Mouse (Mus musculus) frontal cortex, postnatal 25 days (tissue): Measurements from ENCODE around the gene Helb.

ENCODE experiments used
- DNase-seq, 2 experiments: peaks; one replicate each; pipeline ENCODE4 v3.0.0; 2022; ENCODE audit warnings: low spot score in 2 of 2

The Helb gene

DNA sequence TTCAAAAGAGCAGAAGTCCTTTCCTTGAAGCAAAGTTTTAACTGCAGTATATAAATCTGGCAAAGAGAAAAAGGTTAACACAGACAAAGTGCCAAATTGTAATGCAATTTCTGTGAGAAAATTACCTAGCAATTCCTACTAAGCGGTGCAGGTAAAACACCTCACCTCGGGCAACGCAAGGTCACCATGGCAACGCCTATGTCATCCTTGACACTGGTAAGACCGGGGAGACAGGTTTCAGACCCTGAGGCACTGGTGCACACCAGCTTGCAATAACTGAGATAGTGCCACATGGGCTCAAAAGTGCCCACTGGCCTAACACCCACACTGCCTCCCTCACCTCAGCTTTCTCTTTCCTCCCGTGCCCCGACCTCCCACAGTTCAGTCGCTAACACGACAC, 17.7 kb downstream of the Helb start:
- no peak for DNase-seq

DNA sequence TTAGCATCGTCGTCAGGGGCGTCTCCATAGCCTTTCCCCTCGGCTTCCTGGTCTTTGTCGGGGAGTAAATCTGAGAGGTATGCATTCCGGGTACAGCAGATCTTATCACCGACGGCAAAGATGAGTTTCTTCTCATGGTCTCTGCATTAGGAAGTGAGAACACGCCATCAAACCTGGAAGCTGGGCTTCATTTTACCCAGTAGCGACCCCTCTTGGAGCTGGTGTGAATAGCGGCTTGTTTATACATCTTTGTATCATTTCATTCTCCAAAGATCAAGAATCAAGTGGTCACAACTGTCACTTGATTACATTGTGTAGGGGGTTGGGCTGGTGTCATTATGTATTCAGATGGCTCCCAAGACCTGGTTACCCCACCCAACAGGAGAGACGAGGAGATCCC, 20.2 kb downstream of the Helb start:
- DNase-seq = no peak

DNA sequence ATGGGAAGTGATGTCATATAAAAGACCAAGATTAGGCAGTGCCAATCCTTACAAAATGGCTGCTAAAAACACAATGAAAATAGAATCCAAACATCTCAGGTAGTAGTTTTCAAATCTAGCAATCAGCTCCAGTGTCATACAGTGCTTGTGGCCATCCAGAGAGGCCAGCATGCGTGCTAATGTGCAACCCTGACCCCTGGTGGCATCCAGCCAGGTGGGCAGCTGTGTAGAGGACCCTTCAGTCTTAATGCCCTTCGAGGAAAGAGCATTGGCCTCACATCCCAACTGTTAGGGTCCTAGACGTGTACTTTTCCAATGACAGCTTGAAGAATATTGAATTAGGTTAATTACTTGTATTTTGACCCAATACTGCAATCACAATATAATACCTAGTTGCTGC, 34.9 kb downstream of the Helb start:
- DNase-seq = no peak

DNA sequence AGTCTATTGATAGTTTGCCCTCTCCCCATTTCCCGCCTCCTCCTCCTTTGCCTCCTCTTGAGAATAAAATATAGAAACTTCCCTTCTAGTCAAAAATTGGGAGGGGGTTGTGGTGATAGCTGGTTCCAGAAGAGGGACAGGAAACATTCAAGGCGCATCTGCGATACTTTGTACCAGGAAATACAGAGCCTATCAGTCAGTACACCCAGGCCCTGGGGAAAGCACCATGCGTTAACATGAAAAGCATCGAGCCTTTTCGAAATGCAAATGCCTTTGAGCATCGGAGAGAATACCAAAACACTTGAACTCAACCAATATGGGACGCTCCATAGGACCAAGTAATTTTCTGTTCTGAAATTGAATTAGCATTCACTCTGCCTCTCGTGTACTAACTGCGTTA, 46.5 kb downstream of the Helb start:
- no peak for DNase-seq

DNA sequence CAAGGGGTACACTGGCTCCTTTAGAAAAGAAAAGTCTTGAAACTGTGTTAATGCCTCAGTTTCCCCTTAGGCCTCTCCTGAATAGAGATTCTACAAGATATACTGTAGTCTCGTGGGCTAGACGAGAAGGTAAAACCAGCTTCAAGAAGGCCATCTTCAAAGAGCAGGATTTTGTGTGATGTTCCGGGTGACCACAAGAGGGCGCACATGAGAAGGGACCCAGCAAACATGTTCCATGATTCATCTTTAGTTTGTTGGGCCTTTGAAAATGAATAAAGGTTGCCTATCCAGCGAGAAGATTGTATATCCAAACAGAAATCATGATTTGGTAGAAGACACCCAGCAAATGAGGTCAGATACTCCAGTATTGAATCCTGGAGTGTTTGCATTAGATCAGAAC, 48.4 kb downstream of the Helb start:
- DNase-seq = peak; percentile 22 to 28

DNA sequence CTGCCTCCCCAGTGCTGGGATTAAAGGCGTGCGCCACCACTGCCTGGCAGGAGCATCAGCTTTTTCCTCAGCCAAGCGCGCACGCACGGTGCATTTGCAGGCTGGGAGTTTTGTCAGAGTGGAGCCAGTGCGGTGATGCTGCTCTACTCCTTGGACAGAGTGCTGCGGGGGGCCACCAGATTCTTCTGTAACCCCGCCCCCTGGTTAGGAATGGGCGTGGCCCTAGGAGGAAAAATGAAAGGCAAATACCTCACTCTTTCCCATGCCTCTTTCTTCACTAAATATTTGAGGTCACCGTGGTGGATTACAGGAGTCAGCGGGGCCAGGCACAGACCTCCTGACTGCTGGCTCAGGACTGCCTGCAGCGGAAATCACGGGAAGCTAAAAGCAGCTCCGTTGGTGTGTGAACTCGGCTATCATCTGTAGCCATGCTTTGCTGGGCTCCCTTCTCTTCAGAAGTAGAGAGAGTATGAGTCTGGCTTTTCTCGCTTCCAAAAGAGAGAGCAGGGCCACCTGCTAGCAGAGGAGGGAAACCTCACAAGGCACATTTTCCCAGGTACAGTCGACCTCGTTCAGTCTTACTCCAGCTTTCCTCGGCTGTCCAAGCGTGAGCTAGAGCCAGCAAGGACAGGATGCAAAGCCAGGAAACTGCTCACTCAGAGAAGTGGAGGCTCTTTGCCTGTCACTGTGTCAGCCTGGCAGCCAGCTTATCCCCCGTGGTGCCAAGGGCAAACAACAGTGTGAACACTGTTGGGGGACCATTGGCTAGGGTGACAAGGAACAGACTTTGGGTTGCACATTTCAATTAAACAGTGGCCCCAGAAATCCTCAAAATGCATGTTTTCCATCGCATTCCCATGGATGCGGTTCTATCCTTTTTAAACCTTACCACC, 51.3 kb downstream of the Helb start:
- DNase-seq = no peak

DNA sequence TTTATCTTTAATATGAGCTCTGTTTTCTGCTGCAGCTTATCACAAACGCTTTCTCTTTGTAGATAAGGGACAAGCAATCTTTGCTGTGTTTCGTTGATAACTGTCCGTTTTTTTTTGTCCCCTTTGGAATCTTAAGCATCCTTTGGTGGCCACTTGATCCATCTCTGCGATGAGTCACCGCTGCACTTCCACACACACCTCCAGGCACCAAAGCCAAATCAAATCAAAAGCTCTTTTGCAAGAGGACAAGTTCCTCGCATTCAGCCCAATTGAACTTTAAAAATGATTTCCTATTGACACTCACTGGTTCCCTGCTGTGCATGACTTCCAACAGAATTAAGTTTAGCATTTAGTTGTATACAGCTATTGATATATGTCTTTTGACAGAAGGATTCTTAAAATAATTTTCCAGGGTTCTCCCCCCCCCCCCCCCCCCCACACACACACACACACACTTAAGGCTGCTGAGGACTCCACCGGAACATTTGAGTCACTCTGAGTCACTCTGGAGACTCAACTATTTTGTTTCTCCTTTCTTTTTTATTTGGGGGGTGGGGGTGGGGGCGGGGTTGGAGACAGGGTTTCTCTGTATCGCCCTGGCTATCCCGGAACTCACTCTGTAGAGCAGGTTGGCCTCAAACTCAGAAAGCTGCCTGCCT, 52.1 kb downstream of the Helb start:
- DNase-seq = no peak

DNA sequence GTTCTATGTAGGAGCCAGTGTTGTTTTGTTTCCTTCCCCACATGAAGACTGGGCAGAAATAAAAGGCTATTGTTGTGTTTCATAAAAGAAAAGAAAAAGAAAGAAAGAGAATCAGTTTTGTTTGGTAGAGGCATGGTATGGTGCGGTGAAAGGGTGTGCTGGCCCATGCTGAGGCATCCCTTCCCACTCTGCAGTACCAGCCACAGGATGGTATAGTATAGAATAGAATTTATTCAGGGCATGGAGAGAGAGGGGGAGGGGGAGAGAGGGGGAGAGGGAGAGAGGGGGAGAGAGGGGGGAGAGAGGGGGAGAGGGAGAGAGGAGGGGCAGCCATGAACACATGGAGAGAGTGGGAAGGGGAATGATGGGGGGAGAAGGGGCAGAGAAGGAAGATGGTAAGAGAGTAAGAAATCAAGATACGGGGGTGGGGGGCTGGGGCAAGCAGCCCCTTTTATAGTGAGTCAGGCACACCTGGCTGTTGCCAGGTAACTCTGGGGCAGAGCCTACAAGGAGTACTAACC, 68.0 kb downstream of the Helb start:
- no peak for DNase-seq

DNA sequence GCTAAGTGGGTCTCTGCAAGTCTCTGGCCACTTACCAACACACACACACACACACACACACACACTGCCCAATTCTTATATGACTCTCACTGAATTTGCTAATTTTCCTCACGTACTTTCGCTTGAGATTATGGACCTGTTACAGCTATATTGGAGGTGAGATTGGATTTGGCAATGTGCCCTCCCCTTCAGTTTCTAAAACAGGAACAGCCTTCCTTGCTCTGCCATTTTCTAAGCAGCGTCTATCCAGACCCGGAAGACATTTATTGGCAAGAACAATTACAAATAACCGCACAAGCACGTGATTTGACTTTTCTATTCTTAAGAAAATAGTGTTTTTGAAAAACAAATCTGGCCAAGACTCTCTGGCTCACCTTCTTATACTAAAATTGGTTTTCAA, 68.5 kb downstream of the Helb start:
- DNase-seq = no peak

DNA sequence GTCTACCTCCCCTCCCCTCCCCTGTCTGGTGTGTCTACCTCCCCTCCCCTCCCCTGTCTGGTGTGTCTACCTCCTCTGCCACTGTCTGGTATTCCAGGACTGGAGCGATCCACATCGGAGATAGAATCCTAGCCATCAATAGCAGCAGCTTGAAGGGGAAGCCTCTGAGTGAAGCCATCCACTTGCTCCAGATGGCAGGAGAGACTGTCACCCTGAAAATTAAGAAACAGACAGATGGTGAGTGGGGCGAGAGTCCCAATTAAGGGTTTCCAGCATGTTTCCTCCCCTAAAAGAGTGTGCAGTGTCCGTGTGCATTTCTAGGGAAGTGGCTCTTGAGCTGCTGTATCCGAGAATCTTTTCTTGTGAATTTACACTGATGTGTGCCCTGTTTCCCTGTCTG, 74.6 kb downstream of the Helb start:
- DNase-seq = peak; percentile 27 to 30

DNA sequence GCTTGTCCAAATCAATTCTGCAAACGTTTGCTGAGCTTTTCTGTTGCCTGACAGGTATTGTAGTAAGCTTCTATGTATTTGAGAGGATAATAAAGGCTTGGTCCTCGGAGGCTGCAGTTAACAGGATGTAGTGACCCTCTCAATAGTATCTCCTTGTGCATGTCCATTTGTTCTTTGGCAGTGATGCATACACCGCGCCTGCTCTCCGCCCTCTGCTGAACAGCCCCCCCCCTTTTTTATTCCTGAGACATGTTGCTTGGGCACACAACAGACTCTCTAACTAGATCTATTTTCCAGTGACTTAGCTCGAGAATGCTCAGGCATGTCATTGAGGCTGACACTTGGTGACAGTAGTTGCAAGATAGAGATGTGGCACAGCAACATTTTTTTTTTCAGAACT, 77.0 kb downstream of the Helb start:
- DNase-seq = no peak

DNA sequence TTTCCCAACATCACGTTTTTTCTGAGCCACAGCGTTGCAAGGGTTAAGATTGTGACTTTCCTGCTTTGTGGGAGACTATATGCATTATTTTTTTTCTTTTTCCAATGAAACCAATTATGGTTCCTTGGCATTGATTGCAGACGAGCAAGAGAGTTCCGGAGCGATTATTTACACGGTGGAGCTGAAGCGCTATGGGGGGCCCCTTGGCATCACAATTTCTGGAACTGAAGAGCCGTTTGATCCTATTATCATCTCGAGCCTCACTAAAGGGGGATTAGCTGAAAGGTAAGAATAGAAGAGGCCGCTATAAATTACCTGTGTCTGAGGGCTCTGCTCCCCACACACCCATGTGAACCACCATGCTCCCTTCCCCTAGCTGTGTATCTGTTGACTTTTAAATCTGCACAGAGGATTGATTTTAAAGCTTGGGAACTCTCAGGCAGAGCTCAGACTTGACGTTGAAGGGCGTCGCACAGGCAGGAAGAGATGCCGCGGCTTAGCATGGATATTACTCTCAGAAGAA, 77.5 kb downstream of the Helb start:
- no peak for DNase-seq

DNA sequence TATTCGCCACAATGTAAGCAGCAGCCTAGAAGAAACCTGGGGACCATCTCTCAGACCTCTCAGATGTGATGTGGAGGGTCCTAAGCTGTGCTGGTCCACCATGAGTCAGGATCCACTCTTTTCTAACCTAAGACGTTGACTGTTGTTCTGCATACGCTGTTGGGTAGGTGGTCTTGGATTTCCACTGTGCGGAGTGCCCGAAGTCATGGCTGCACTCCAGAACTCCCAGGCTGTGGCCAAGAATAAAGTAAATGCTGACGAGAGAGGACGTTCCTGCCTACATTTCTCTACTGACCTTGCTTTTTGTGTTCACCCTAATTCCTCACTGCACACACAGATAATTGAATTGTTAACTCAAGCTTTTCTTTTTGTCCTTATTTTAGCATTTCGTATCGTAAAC, 78.9 kb downstream of the Helb start:
- DNase-seq = no peak
